Mouse (Mus musculus): Measurements from ENCODE around the gene Ksr1. TPM values are rescaled to one million over a fixed set of nuclear protein-coding genes. Genes with fewer than 3 reads are reported as not detected.

Gene Ksr1
- polyA plus RNA-seq, 1 experiment from 2014 or later, result 3.8 TPM

GRCm38 (mm10) chr11:79065463-79066190 is 80.6 kb downstream of the Ksr1 start:
- WGBS, result 54% methylated on average over 11 of the region's 11 CpGs
- H3K9ac ChIP-seq (replicated peaks; ENCODE audit: low read length), result no peak overlapping the region
- no peaks in the 10 kb centered on the region for H3K36me3 ChIP-seq (ENCODE audit: insufficient read depth, low read length)
- no peak overlapping the region for H3K4me3 ChIP-seq (ENCODE audit: low read length)
- peak overlapping the region; percentile 76 for H3K27ac ChIP-seq (ENCODE audit: low read length)
- H3K27me3 ChIP-seq (ENCODE audit: insufficient read depth, low read length), result no peaks in the 10 kb centered on the region
- no peaks in the 10 kb centered on the region for H3K9me3 ChIP-seq (ENCODE audit: low read length)
- peak; percentile 55; the same call in 1 of the 2 replicates for ATAC-seq (ENCODE audit: low FRiP score, low TSS enrichment)
- H3K4me2 ChIP-seq (replicated peaks; ENCODE audit: low read depth, low read length), result no peak overlapping the region
- H3K4me1 ChIP-seq (ENCODE audit: insufficient read depth, low read length), result peaks cover 21% of the 10 kb centered on the region

- Histone ChIP-seq H3K4me2 (replicated peaks; ENCODE audit: low read depth, low read length) (no peak overlapping the region), H3K27ac (ENCODE audit: low read length) (no peak overlapping the region), H3K27me3 (ENCODE audit: insufficient read depth, low read length) (no peaks in the 10 kb centered on the region), H3K36me3 (ENCODE audit: insufficient read depth, low read length) (no peaks in the 10 kb centered on the region), H3K4me3 (ENCODE audit: low read length) (no peak overlapping the region), H3K9ac (replicated peaks; ENCODE audit: low read length) (no peak overlapping the region), H3K9me3 (ENCODE audit: low read length) (no peaks in the 10 kb centered on the region), H3K4me1 (ENCODE audit: insufficient read depth, low read length) (peaks cover 25% of the 10 kb centered on the region)
- no peak for ATAC-seq (ENCODE audit: low FRiP score, low TSS enrichment)
- 70% methylated on average over 8 of the region's 8 CpGs for WGBS
Measured at GRCm38 (mm10) chr11:79064311-79064710, 81.9 kb downstream of the Ksr1 start.

- 79% methylated on average over 7 of the region's 7 CpGs for WGBS
- H3K4me3 ChIP-seq (ENCODE audit: low read length), result no peak overlapping the region
- peaks cover 28% of the 10 kb centered on the region for H3K4me1 ChIP-seq (ENCODE audit: insufficient read depth, low read length)
- no peak overlapping the region for H3K9ac ChIP-seq (replicated peaks; ENCODE audit: low read length)
- no peak overlapping the region for H3K4me2 ChIP-seq (replicated peaks; ENCODE audit: low read depth, low read length)
- H3K27ac ChIP-seq (ENCODE audit: low read length), result no peak overlapping the region
- no peak for ATAC-seq (ENCODE audit: low FRiP score, low TSS enrichment)
- H3K27me3 ChIP-seq (ENCODE audit: insufficient read depth, low read length), result no peaks in the 10 kb centered on the region
- no peaks in the 10 kb centered on the region for H3K9me3 ChIP-seq (ENCODE audit: low read length)
- no peaks in the 10 kb centered on the region for H3K36me3 ChIP-seq (ENCODE audit: insufficient read depth, low read length)
Measured at GRCm38 (mm10) chr11:79063616-79064015, 82.6 kb downstream of the Ksr1 start.

GRCm38 (mm10) chr11:79062897-79063296 is 83.3 kb downstream of the Ksr1 start:
- H3K9ac ChIP-seq (replicated peaks; ENCODE audit: low read length), result no peak overlapping the region
- H3K9me3 ChIP-seq (ENCODE audit: low read length), result no peaks in the 10 kb centered on the region
- H3K27me3 ChIP-seq (ENCODE audit: insufficient read depth, low read length), result no peaks in the 10 kb centered on the region
- H3K4me1 ChIP-seq (ENCODE audit: insufficient read depth, low read length), result peaks cover 35% of the 10 kb centered on the region
- H3K36me3 ChIP-seq (ENCODE audit: insufficient read depth, low read length), result no peaks in the 10 kb centered on the region
- H3K4me2 ChIP-seq (replicated peaks; ENCODE audit: low read depth, low read length), result no peak overlapping the region
- ATAC-seq (ENCODE audit: low FRiP score, low TSS enrichment), result no peak
- no peak overlapping the region for H3K4me3 ChIP-seq (ENCODE audit: low read length)
- no peak overlapping the region for H3K27ac ChIP-seq (ENCODE audit: low read length)
- WGBS, result 80% methylated on average over 5 of the region's 5 CpGs

- Histone ChIP-seq H3K9me3 (ENCODE audit: low read length) (no peaks in the 10 kb centered on the region), H3K36me3 (ENCODE audit: insufficient read depth, low read length) (no peaks in the 10 kb centered on the region), H3K4me3 (ENCODE audit: low read length) (no peak overlapping the region), H3K9ac (replicated peaks; ENCODE audit: low read length) (no peak overlapping the region), H3K27me3 (ENCODE audit: insufficient read depth, low read length) (no peaks in the 10 kb centered on the region), H3K4me2 (replicated peaks; ENCODE audit: low read depth, low read length) (no peak overlapping the region), H3K27ac (ENCODE audit: low read length) (no peak overlapping the region), H3K4me1 (ENCODE audit: insufficient read depth, low read length) (peaks cover 36% of the 10 kb centered on the region)
- 56% methylated on average over 7 of the region's 7 CpGs for WGBS
- ATAC-seq (ENCODE audit: low FRiP score, low TSS enrichment), result no peak
Measured at GRCm38 (mm10) chr11:79061839-79062238, 84.4 kb downstream of the Ksr1 start.

GRCm38 (mm10) chr11:79059850-79060249 is 86.4 kb downstream of the Ksr1 start:
- WGBS, result 51% methylated on average over 5 of the region's 5 CpGs
- H3K36me3 ChIP-seq (ENCODE audit: insufficient read depth, low read length), result no peaks in the 10 kb centered on the region
- H3K4me1 ChIP-seq (ENCODE audit: insufficient read depth, low read length), result peaks cover 35% of the 10 kb centered on the region
- no peak overlapping the region for H3K4me2 ChIP-seq (replicated peaks; ENCODE audit: low read depth, low read length)
- no peak overlapping the region for H3K4me3 ChIP-seq (ENCODE audit: low read length)
- H3K27ac ChIP-seq (ENCODE audit: low read length), result no peak overlapping the region
- ATAC-seq (ENCODE audit: low FRiP score, low TSS enrichment), result no peak
- H3K9me3 ChIP-seq (ENCODE audit: low read length), result no peaks in the 10 kb centered on the region
- H3K27me3 ChIP-seq (ENCODE audit: insufficient read depth, low read length), result no peaks in the 10 kb centered on the region
- no peak overlapping the region for H3K9ac ChIP-seq (replicated peaks; ENCODE audit: low read length)

- no peaks in the 10 kb centered on the region for H3K36me3 ChIP-seq (ENCODE audit: insufficient read depth, low read length)
- no peaks in the 10 kb centered on the region for H3K9me3 ChIP-seq (ENCODE audit: low read length)
- ATAC-seq (ENCODE audit: low FRiP score, low TSS enrichment), result no peak
- peaks cover 34% of the 10 kb centered on the region for H3K4me1 ChIP-seq (ENCODE audit: insufficient read depth, low read length)
- no peak overlapping the region for H3K9ac ChIP-seq (replicated peaks; ENCODE audit: low read length)
- no peak overlapping the region for H3K4me2 ChIP-seq (replicated peaks; ENCODE audit: low read depth, low read length)
- 94% methylated on average over 4 of the region's 4 CpGs for WGBS
- H3K4me3 ChIP-seq (ENCODE audit: low read length), result no peak overlapping the region
- H3K27me3 ChIP-seq (ENCODE audit: insufficient read depth, low read length), result no peaks in the 10 kb centered on the region
- no peak overlapping the region for H3K27ac ChIP-seq (ENCODE audit: low read length)
Measured at GRCm38 (mm10) chr11:79059062-79059461, 87.1 kb downstream of the Ksr1 start.

- Histone ChIP-seq H3K9ac (replicated peaks; ENCODE audit: low read length) (no peak overlapping the region), H3K36me3 (ENCODE audit: insufficient read depth, low read length) (no peaks in the 10 kb centered on the region), H3K4me2 (replicated peaks; ENCODE audit: low read depth, low read length) (no peak overlapping the region), H3K4me1 (ENCODE audit: insufficient read depth, low read length) (peaks cover 34% of the 10 kb centered on the region), H3K27me3 (ENCODE audit: insufficient read depth, low read length) (no peaks in the 10 kb centered on the region), H3K27ac (ENCODE audit: low read length) (no peak overlapping the region), H3K4me3 (ENCODE audit: low read length) (no peak overlapping the region), H3K9me3 (ENCODE audit: low read length) (no peaks in the 10 kb centered on the region)
- ATAC-seq (ENCODE audit: low FRiP score, low TSS enrichment), result no peak
- 78% methylated on average over 6 of the region's 6 CpGs for WGBS
Measured at GRCm38 (mm10) chr11:79058610-79059009, 87.6 kb downstream of the Ksr1 start.

GRCm38 (mm10) chr11:79057809-79058208 is 88.4 kb downstream of the Ksr1 start:
- Histone ChIP-seq H3K27me3 (ENCODE audit: insufficient read depth, low read length) (no peaks in the 10 kb centered on the region), H3K4me3 (ENCODE audit: low read length) (no peak overlapping the region), H3K4me1 (ENCODE audit: insufficient read depth, low read length) (peaks cover 34% of the 10 kb centered on the region), H3K27ac (ENCODE audit: low read length) (no peak overlapping the region), H3K9ac (replicated peaks; ENCODE audit: low read length) (no peak overlapping the region), H3K9me3 (ENCODE audit: low read length) (no peaks in the 10 kb centered on the region), H3K4me2 (replicated peaks; ENCODE audit: low read depth, low read length) (no peak overlapping the region), H3K36me3 (ENCODE audit: insufficient read depth, low read length) (no peaks in the 10 kb centered on the region)
- 41% methylated on average over 4 of the region's 4 CpGs for WGBS
- no peak for ATAC-seq (ENCODE audit: low FRiP score, low TSS enrichment)

GRCm38 (mm10) chr11:79056891-79057290 is 89.3 kb downstream of the Ksr1 start:
- Histone ChIP-seq H3K27me3 (ENCODE audit: insufficient read depth, low read length) (no peaks in the 10 kb centered on the region), H3K4me3 (ENCODE audit: low read length) (no peak overlapping the region), H3K9ac (replicated peaks; ENCODE audit: low read length) (no peak overlapping the region), H3K36me3 (ENCODE audit: insufficient read depth, low read length) (no peaks in the 10 kb centered on the region), H3K27ac (ENCODE audit: low read length) (no peak overlapping the region), H3K9me3 (ENCODE audit: low read length) (no peaks in the 10 kb centered on the region), H3K4me1 (ENCODE audit: insufficient read depth, low read length) (peaks cover 34% of the 10 kb centered on the region), H3K4me2 (replicated peaks; ENCODE audit: low read depth, low read length) (no peak overlapping the region)
- 32% methylated on average over 4 of the region's 4 CpGs for WGBS
- no peak for ATAC-seq (ENCODE audit: low FRiP score, low TSS enrichment)
